Mouse (Mus musculus) cerebellum, adult 8-10 months (tissue): ENCODE data around the gene Myl7.

ENCODE experiments used
- DNase-seq: peaks from one replicate; pipeline ENCODE4 v3.0.0; 2022

Gene Myl7

DNA sequence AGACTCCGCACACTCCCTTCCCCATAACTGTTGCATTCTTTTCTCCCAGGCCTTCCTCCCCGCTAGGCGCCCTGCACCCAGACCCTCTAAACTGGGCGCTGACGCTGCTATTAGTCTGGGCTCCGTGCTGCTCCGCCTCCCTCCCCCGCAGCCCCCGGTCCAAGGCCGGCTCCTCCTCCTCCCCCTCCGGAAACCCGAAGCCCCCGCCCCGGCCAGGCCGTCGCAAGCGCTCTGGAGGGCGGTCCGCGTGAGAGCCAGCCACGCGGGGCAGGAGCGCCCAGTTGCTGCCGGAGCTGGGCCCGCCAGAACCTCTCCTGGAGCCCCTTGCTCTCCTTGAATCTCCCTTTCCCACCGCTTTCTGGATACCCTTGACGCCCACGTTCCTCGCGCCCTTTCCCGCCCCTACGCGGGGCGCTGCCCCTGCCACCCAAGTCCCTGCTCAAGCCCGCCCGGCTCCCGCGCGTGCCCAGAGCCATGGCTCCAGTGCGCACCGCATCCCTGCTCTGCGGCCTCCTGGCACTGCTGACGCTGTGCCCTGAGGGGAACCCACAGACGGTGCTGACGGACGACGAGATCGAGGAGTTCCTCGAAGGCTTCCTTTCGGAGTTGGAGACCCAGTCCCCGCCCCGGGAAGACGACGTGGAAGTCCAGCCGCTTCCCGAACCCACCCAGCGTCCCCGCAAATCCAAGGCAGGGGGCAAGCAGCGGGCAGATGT, 36.7 kb downstream of the Myl7 start, which contains the start of gene Aebp1:
TSS of gene Aebp1 (plus strand) at position 270 of the 716 bp plus-strand sequence.
- DNase-seq = no peak

DNA sequence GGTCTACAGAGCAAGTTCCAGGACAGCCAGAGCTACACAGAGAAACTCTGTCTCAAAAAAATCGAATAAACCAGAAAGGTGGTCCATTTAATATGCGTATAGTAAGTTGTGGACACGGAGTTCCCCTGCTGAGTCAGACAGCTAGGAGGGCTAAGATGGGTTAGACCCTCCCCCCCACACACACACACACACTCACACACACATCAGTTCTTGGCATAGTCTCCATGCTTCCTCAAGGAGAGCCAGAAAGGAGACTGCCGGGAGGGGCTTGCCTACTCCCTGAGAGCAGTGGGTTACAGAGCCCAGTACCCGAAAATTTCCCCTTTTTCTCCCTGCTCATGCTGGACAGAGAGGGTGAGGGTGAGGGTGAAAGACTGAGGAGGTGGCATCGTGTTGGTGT, 37.9 kb downstream of the Myl7 start:
- no peak for DNase-seq

DNA sequence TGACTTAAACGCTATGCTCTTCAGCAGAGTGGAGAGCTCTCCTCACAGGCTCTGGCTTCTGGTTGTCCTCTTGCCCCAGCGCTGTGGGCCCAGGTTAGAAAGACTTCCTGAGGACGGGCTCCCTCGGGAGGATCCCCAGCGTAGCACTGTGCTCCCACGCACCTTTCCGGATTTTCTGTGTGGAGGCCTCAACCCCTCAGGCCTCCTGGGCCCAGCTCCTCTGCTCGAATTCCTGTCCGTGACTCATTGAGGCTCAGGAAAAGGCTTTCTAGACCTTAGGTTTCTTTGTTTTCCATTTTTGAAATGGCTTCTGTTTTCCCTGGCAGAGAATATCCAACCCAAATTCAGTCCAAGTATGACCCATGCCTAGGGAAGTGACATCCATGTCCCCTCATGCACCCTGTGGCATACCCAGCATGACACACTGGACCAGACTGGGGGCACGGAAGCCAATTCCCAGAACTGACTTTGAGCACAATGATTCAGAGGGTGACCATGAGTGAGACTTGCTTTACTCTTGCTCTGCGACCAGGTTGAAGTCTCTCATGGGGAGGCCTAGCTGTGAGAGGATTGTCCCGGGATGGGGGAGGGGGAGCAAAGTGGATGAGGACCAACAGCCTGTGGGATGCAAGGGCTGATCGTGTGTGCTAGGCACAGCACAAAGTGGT, 38.6 kb downstream of the Myl7 start:
- DNase-seq = no peak

DNA sequence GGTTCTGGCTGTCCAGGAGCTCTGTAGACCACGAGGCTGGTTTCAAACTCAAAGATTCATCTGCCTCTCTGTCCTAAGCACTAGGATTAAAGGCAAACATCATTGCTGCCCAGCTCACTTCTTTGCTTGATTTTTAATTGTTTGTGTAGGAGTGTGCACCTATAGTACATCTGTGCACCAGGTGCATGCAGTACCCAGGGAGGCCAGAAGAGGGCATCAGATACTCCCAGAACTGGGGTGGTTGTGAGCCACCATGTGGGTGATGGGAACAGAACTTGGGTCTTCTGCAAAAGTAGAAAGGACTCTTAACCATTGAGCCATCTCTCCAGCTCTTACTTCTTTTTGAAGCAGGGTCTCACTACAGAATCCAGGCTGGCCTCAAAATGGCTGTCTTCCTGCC, 39.9 kb downstream of the Myl7 start:
- no peak for DNase-seq

DNA sequence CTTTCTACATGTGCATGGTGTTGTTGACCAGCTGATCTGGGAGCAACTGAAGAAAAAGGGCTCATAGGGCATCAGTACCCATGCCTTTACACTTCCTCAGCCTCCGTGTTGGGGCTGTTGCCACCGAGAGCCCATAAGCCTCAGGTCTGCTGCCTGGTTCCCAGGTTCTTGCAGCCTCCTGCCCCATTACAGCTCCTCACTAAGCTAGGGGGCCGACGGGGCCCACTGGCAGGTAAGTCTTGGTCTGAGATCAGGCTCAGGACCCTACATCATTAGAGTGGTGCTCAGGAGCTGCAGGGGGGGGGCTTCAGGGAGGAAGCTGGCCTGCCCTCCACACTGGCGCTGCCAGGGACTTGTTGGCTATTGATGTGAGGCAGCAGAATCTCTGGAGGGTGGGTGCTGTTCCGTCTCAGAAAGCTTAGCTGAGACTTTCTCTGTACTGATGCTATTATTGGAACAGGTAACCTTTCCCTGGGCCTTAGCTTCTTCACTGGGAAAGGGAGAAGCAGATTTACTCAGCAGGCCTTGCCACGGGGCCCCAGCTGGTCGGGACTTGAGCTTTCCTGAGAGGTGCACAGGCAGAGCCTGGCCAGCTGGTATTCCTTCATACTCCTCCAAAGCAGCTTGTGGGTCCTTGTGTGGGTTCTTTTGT, 42.0 kb downstream of the Myl7 start:
- no peak for DNase-seq

DNA sequence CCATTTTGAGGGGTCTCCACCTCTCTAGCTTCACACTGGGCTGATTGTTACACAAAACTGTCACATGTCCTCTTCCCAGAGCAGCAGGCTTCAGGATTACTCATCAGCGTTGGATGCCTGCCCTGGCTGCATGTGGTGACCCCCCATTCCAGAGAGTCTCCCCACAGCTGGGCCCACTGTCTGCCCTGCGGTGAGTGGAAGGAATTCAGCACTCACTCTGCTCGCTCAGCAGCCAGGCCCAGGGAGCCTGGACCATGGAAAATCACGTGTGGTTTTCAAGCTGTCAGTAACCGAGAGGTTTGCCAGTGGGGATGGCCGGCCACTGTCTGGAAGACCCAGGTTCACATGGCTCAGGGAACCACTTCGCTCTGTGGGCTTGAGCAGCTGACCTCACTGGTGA, 42.7 kb downstream of the Myl7 start:
- no peak for DNase-seq

DNA sequence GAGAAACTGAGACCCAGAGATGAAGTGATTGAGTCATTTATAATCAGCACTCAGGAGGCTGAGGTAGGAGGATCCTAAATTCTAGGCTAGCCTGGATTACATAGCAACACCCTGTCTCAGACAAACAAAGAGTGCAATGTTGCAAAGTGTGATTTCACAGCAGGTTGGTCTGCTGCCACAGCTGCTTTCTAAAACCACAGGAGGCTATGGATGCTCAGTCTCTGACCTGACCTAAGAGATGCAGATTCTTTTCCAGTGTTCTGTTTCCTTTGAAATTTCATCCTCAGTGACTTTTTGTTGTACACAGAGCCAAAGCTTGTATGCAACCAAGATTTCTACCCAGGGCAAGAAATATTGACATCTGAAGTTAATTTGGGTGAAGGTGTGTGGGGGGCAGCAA, 43.1 kb downstream of the Myl7 start:
- no peak for DNase-seq

DNA sequence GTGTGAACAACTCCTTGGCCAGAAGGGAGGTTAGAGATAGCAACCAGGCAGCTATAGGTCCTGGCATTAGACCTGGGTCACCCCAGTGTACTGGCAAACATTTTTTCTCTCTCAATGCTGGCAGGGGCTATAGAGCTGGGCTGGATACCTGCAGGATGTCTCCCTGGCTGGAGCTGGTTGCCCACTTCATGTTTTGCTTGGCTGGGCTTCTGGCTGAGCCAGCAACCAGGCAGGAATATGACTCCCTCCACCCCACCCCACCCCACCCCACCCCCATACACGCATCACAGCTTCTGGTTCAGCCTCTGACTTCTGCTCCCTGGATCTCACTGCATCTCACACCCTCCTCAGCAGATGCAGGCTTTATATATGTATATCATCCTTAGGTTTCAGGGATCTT, 46.3 kb downstream of the Myl7 start:
- DNase-seq = no peak

DNA sequence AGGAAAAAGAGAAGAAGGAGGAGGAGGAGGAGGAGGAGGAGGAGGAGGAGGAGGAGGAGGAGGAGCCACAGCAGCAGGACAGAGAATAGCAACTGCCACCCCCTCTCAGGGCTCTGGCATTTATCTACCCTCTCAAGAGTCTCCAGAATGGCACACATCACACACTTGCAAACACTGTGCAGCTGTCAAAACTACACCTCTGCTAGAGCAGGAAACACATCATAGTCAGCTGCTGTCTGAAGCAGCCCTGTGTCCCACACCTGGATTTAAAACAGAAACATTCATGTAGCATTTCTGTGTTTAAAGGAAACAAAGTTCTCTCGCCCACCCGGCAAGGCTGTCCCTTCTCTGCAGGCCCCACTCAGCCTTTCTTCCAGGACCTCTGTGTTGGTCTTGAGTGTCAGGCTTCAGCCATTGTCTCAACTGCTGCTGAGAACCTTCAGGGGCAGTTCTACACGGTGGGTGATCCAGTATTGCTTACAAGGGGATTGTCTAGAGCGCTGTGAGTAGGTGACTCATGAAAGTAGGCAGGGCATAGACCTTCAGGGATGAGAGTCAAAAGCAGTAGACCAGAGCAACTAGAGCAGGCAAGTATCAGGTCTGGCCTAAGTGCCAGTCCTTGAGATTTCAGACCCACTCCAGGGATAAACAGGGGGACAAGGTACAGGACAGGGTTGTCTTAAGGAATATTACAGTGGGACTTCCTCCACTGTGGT, 47.4 kb downstream of the Myl7 start:
- no peak for DNase-seq

DNA sequence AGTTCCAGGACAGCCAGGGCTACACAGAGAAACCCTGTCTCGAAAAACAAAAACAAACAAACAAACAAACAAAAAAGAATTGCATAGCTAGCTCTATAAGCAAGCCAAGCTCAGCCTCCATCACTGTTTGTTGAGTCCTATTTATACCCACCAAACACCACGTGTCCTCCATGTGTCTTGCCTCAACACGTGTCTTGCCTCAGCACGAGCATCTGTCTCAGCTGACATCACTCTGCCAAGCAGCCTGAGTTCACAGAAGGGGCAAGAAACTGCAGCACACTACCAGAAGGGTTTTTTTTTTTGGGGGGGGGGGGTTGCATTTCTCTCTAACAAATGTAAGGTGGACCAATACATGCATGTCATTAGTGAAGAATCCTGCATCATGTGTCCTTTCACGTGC, 48.1 kb downstream of the Myl7 start:
- no peak for DNase-seq

DNA sequence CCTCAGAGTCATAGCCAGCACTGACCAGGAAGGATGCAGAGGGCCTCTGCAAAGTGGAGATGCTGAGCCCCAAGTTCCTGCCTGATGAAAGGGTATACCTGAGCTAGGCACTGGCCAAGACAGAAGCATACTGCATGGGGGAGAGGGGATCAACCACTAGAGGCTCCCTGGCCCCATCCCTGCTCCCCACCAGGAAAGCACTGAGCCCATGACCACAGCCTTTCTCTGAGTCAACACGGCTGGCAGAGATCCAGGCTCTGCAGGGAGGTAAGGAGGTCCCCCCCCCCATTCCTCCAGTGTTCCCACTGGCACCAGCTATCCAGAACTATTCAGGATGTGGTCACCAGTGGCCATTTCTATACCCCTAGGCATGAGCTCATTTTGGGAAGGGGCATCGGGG, 49.3 kb downstream of the Myl7 start:
- no peak for DNase-seq

DNA sequence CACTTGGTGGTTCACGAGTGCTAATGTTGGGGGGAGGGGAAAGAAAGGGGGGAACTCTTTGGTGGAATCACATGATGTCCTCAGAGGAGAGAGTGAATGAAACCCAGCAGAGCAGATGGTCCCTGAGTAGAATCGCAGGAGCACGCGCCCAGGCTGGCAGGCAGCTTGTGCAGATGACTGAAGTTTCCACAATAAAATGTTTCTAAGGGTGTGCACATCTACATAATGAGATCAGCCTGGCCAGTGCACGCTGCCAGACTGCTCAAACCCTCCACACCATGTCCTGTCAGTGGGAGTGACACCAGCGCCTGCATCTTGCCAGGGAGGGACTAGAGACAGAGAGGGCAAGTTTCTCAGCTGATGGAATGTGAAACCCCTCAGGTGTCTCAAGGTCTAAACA, 49.8 kb downstream of the Myl7 start:
- DNase-seq = no peak

DNA sequence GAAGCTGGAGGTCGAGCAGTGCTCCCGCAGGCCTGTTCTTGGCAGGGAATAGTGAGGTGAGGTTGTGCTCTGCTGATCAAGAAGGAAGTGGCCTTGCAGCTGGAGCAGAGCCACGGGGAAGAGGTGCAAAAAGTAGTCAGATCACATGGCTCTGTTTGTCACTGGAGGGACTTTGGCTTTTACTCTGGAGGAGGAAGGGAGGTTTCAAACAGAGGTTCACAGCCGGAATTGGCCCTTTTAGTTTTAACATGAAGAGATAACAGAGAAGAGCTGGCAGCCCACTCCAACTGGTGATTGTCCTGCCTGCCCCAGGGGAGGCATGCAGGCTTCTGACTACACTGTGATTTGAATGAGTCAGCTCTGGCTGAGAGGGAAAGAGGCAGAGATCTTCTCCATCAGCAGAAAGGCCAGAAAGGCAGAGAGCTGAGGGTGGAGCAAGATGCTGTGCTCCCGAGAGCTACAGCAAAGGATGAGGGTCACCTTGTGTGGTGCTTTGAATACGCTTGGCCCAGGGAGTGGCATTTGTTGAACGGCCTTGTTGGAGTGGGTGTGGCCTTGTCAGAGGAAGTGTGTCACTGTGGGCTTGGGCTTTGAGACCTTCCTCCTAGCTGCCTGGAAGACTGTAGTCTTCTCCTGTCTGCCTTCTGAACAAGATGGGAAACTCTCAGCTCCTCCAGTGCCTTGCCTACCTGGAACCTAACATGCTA, 51.8 kb downstream of the Myl7 start:
- no peak for DNase-seq
